Mouse (Mus musculus): Measurements from ENCODE around the gene Bdh2. TPM values are rescaled to one million over a fixed set of nuclear protein-coding genes. Genes with fewer than 3 reads are reported as not detected.
A peak's percentile ranks its signal among the peaks of the same experiment; 100 is the strongest.

Gene Bdh2
- polyA plus RNA-seq, 1 experiment, result 4.1 TPM

GRCm38 (mm10) chr3:135313727-135314126 lies 32.7 kb downstream of the Bdh2 start:
- no peak for TF ChIP-seq CTCF (IDR thresholded peaks at IDR 0.05; ENCODE audit: extremely low read depth, insufficient read depth, low read length)
- no peak for TF ChIP-seq POLR2A (IDR thresholded peaks at IDR 0.05; ENCODE audit: extremely low read depth, insufficient read depth, low read length)
- Histone ChIP-seq H3K4me1 (ENCODE audit: control insufficient read depth, insufficient read depth, low read length) (no peaks in the 10 kb centered on the region), H3K27ac (ENCODE audit: insufficient read depth, low read length) (no peak overlapping the region), H3K4me3 (ENCODE audit: insufficient read depth, low read length) (no peak overlapping the region)

GRCm38 (mm10) chr3:135314811-135315210 lies 33.8 kb downstream of the Bdh2 start:
- H3K27ac ChIP-seq (ENCODE audit: insufficient read depth, low read length), result no peak overlapping the region
- TF ChIP-seq CTCF (IDR thresholded peaks at IDR 0.05; ENCODE audit: extremely low read depth, insufficient read depth, low read length) (no peak), POLR2A (IDR thresholded peaks at IDR 0.05; ENCODE audit: extremely low read depth, insufficient read depth, low read length) (no peak)
- no peak overlapping the region for H3K4me3 ChIP-seq (ENCODE audit: insufficient read depth, low read length)
- no peaks in the 10 kb centered on the region for H3K4me1 ChIP-seq (ENCODE audit: control insufficient read depth, insufficient read depth, low read length)

- no peak for TF ChIP-seq CTCF (IDR thresholded peaks at IDR 0.05; ENCODE audit: extremely low read depth, insufficient read depth, low read length)
- no peak for TF ChIP-seq POLR2A (IDR thresholded peaks at IDR 0.05; ENCODE audit: extremely low read depth, insufficient read depth, low read length)
- Histone ChIP-seq H3K4me3 (ENCODE audit: insufficient read depth, low read length) (no peak overlapping the region), H3K4me1 (ENCODE audit: control insufficient read depth, insufficient read depth, low read length) (no peaks in the 10 kb centered on the region), H3K27ac (ENCODE audit: insufficient read depth, low read length) (no peak overlapping the region)
Measured at GRCm38 (mm10) chr3:135315720-135316425, 34.9 kb downstream of the Bdh2 start.

- TF ChIP-seq CTCF (IDR thresholded peaks at IDR 0.05; ENCODE audit: extremely low read depth, insufficient read depth, low read length) (no peak), POLR2A (IDR thresholded peaks at IDR 0.05; ENCODE audit: extremely low read depth, insufficient read depth, low read length) (no peak)
- H3K27ac ChIP-seq (ENCODE audit: insufficient read depth, low read length), result no peak overlapping the region
- H3K4me1 ChIP-seq (ENCODE audit: control insufficient read depth, insufficient read depth, low read length), result no peaks in the 10 kb centered on the region
- H3K4me3 ChIP-seq (ENCODE audit: insufficient read depth, low read length), result no peak overlapping the region
Measured at GRCm38 (mm10) chr3:135318331-135318730, 37.3 kb downstream of the Bdh2 start.

GRCm38 (mm10) chr3:135324354-135324753 lies 43.3 kb downstream of the Bdh2 start:
- Histone ChIP-seq H3K27ac (ENCODE audit: insufficient read depth, low read length) (no peak overlapping the region), H3K4me3 (ENCODE audit: insufficient read depth, low read length) (no peak overlapping the region), H3K4me1 (ENCODE audit: control insufficient read depth, insufficient read depth, low read length) (peaks cover 2% of the 10 kb centered on the region)
- no peak for TF ChIP-seq CTCF (IDR thresholded peaks at IDR 0.05; ENCODE audit: extremely low read depth, insufficient read depth, low read length)
- TF ChIP-seq POLR2A (IDR thresholded peaks at IDR 0.05; ENCODE audit: extremely low read depth, insufficient read depth, low read length), result no peak

- TF ChIP-seq POLR2A (IDR thresholded peaks at IDR 0.05; ENCODE audit: extremely low read depth, insufficient read depth, low read length) (no peak), CTCF (IDR thresholded peaks at IDR 0.05; ENCODE audit: extremely low read depth, insufficient read depth, low read length) (no peak)
Measured at GRCm38 (mm10) chr3:135327176-135327575, 46.2 kb downstream of the Bdh2 start.

GRCm38 (mm10) chr3:135327601-135328000 lies 46.6 kb downstream of the Bdh2 start:
- Histone ChIP-seq H3K27ac (ENCODE audit: insufficient read depth, low read length) (no peak overlapping the region), H3K4me1 (ENCODE audit: control insufficient read depth, insufficient read depth, low read length) (peaks cover 2% of the 10 kb centered on the region), H3K4me3 (ENCODE audit: insufficient read depth, low read length) (no peak overlapping the region)
- TF ChIP-seq POLR2A (IDR thresholded peaks at IDR 0.05; ENCODE audit: extremely low read depth, insufficient read depth, low read length) (no peak), CTCF (IDR thresholded peaks at IDR 0.05; ENCODE audit: extremely low read depth, insufficient read depth, low read length) (peak; percentile 29; the same call in 1 of the 2 replicates)

More at GRCm38 (mm10) chr3:135327176-135327575, 46.2 kb downstream of the Bdh2 start:
- Histone ChIP-seq H3K4me3 (ENCODE audit: insufficient read depth, low read length) (no peak overlapping the region), H3K27ac (ENCODE audit: insufficient read depth, low read length) (no peak overlapping the region), H3K4me1 (ENCODE audit: control insufficient read depth, insufficient read depth, low read length) (peaks cover 2% of the 10 kb centered on the region)

GRCm38 (mm10) chr3:135328560-135328959 lies 47.5 kb downstream of the Bdh2 start:
- H3K4me1 ChIP-seq (ENCODE audit: control insufficient read depth, insufficient read depth, low read length), result peaks cover 2% of the 10 kb centered on the region
- TF ChIP-seq POLR2A (IDR thresholded peaks at IDR 0.05; ENCODE audit: extremely low read depth, insufficient read depth, low read length) (no peak), CTCF (IDR thresholded peaks at IDR 0.05; ENCODE audit: extremely low read depth, insufficient read depth, low read length) (no peak)
- H3K4me3 ChIP-seq (ENCODE audit: insufficient read depth, low read length), result no peak overlapping the region
- H3K27ac ChIP-seq (ENCODE audit: insufficient read depth, low read length), result no peak overlapping the region

- TF ChIP-seq POLR2A (IDR thresholded peaks at IDR 0.05; ENCODE audit: extremely low read depth, insufficient read depth, low read length), result no peak
- TF ChIP-seq CTCF (IDR thresholded peaks at IDR 0.05; ENCODE audit: extremely low read depth, insufficient read depth, low read length), result no peak
- H3K4me3 ChIP-seq (ENCODE audit: insufficient read depth, low read length), result no peak overlapping the region
- no peak overlapping the region for H3K27ac ChIP-seq (ENCODE audit: insufficient read depth, low read length)
- no peaks in the 10 kb centered on the region for H3K4me1 ChIP-seq (ENCODE audit: control insufficient read depth, insufficient read depth, low read length)
Measured at GRCm38 (mm10) chr3:135332691-135333090, 51.7 kb downstream of the Bdh2 start.

- Histone ChIP-seq H3K27ac (ENCODE audit: insufficient read depth, low read length) (no peak overlapping the region), H3K4me1 (ENCODE audit: control insufficient read depth, insufficient read depth, low read length) (no peaks in the 10 kb centered on the region), H3K4me3 (ENCODE audit: insufficient read depth, low read length) (no peak overlapping the region)
- TF ChIP-seq CTCF (IDR thresholded peaks at IDR 0.05; ENCODE audit: extremely low read depth, insufficient read depth, low read length) (no peak), POLR2A (IDR thresholded peaks at IDR 0.05; ENCODE audit: extremely low read depth, insufficient read depth, low read length) (no peak)
Measured at GRCm38 (mm10) chr3:135333763-135334162, 52.7 kb downstream of the Bdh2 start.
